Mouse (Mus musculus) CH12.LX (cell line): ENCODE measurements at regions not wholly inside any gene's neighbourhood (a gene's known extent, or its start where the extent isn't known, plus 50 kb on each side); places are given as distances from the start of the nearest gene placed in this dataset.

Experiments used
- DNase-seq: peaks from one replicate; pipeline ENCODE4 v3.0.0-alpha.2; 2013; ENCODE audit errors: extremely low read depth
- H3K27ac ChIP-seq: 2 replicates; pipeline ENCODE4 v1.5.1; 2012; ENCODE audit warnings: low read depth, mild to moderate bottlenecking, control low read depth, moderate library complexity; ENCODE audit not compliant: insufficient read depth
- H3K27me3 ChIP-seq: replicated peaks from 2 replicates; pipeline ENCODE3; 2012; ENCODE audit warnings: inconsistent platforms
- H3K36me3 ChIP-seq, 2 experiments: replicated peaks in 1 of 2; 2 replicates each; pipeline versions ENCODE3 to v1.6.1; 2012; ENCODE audit warnings: inconsistent platforms in 1 of 2, low read length in 1 of 2, mild to moderate bottlenecking in 1 of 2, mixed read lengths in 1 of 2, moderate library complexity in 1 of 2; ENCODE audit not compliant: control insufficient read depth in 1 of 2, insufficient read depth in 1 of 2
- H3K4me1 ChIP-seq, 2 experiments: 2 replicates each; pipeline ENCODE4 v1.6.1; 2012; ENCODE audit warnings: inconsistent platforms in 1 of 2, moderate library complexity in 1 of 2; ENCODE audit not compliant: insufficient read depth in 2 of 2, control insufficient read depth in 1 of 2
- H3K4me2 ChIP-seq: 2 replicates; pipeline ENCODE4 v1.6.1; 2012; ENCODE audit warnings: low read depth, mild to moderate bottlenecking, control low read depth; ENCODE audit not compliant: poor library complexity, insufficient read depth, severe bottlenecking
- H3K4me3 ChIP-seq, 3 experiments: fragments of 150-350 bp in 1 of 3; sonication (generic) in 1 of 3; replicated peaks in 1 of 3; 2 replicates each; pipeline versions ENCODE3 to v1.5.1; 2011 to 2012; ENCODE audit warnings: low read depth in 2 of 3, low read length in 2 of 3, mild to moderate bottlenecking in 2 of 3, moderate library complexity in 2 of 3, control low read depth in 1 of 3, improper control_type of control experiment in 1 of 3, inconsistent platforms in 1 of 3, mixed read lengths in 1 of 3; ENCODE audit not compliant: poor library complexity in 1 of 3
- H3K79me2 ChIP-seq: replicated peaks from 2 replicates; pipeline ENCODE4 v1.6.1; 2012; ENCODE audit warnings: mild to moderate bottlenecking, moderate library complexity; ENCODE audit not compliant: control insufficient read depth, poor library complexity, insufficient read depth, severe bottlenecking; ENCODE audit errors: extremely low read depth
- H3K9ac ChIP-seq: 2 replicates; pipeline ENCODE4 v1.6.1; 2012; ENCODE audit warnings: low read depth, mild to moderate bottlenecking, control low read depth, moderate library complexity; ENCODE audit not compliant: insufficient read depth
- H3K9me3 ChIP-seq: replicated peaks from 2 replicates; pipeline ENCODE3; 2012; ENCODE audit warnings: low read length, inconsistent platforms, mixed read lengths
- CHD1 ChIP-seq: IDR thresholded peaks from 2 replicates; pipeline ENCODE4 v1.6.1; 2012; ENCODE audit warnings: low read depth, low read length, improper control_type of control experiment, inconsistent platforms
- CHD2 ChIP-seq: IDR thresholded peaks from 2 replicates; pipeline ENCODE4 v1.6.1; 2011; ENCODE audit warnings: low read length, improper control_type of control experiment
- CTCF ChIP-seq, 2 experiments: IDR thresholded peaks in 1 of 2; conservative IDR thresholded peaks in 1 of 2; 2 replicates each; pipeline ENCODE4 v1.5.1; 2011 to 2012; ENCODE audit warnings: low read depth in 2 of 2, low read length in 2 of 2, improper control_type of control experiment in 1 of 2, inconsistent platforms in 1 of 2, mild to moderate bottlenecking in 1 of 2, moderate library complexity in 1 of 2
- HCFC1 ChIP-seq: IDR thresholded peaks from 2 replicates; pipeline ENCODE4 v1.6.1; 2012; ENCODE audit warnings: low read depth, mild to moderate bottlenecking, inconsistent platforms, low read length, improper control_type of control experiment
- IRF4 ChIP-seq: IDR thresholded peaks from 2 replicates; pipeline ENCODE4 v1.6.1; 2014; ENCODE audit warnings: low read depth, mild to moderate bottlenecking, inconsistent platforms, low read length, improper control_type of control experiment
- MAFK ChIP-seq: IDR thresholded peaks from 2 replicates; pipeline ENCODE4 v1.6.1; 2011; ENCODE audit warnings: low read length, improper control_type of control experiment; ENCODE audit not compliant: insufficient replicate concordance
- MAZ ChIP-seq: IDR thresholded peaks from 2 replicates; pipeline ENCODE4 v1.6.1; 2012; ENCODE audit warnings: low read depth, mild to moderate bottlenecking, inconsistent platforms, low read length, improper control_type of control experiment, moderate library complexity
- MXI1 ChIP-seq: IDR thresholded peaks from 2 replicates; pipeline ENCODE4 v1.6.1; 2011; ENCODE audit warnings: mild to moderate bottlenecking, low read depth, low read length, improper control_type of control experiment
- MYC ChIP-seq: IDR thresholded peaks from 2 replicates; pipeline ENCODE4 v1.6.1; 2011; ENCODE audit warnings: low read depth, mild to moderate bottlenecking, improper control_type of control experiment, low read length
- NELFE ChIP-seq: IDR thresholded peaks from 2 replicates; pipeline ENCODE4 v1.6.1; 2011; ENCODE audit warnings: low read depth, low read length, improper control_type of control experiment
- POLR2AphosphoS2 ChIP-seq: IDR thresholded peaks from 2 replicates; pipeline ENCODE4 v1.6.1; 2011; ENCODE audit warnings: low read depth, low read length, improper control_type of control experiment
- RCOR1 ChIP-seq: conservative IDR thresholded peaks from 2 replicates; pipeline ENCODE4 v1.6.1; 2012; ENCODE audit warnings: low read depth, mild to moderate bottlenecking, inconsistent platforms, low read length, improper control_type of control experiment
- SMC3 ChIP-seq: IDR thresholded peaks from 2 replicates; pipeline ENCODE4 v1.6.1; 2011; ENCODE audit warnings: low read depth, low read length, improper control_type of control experiment
- TCF12 ChIP-seq: IDR thresholded peaks from 2 replicates; pipeline ENCODE4 v1.6.1; 2014; ENCODE audit warnings: low read depth, mild to moderate bottlenecking, inconsistent platforms, low read length, improper control_type of control experiment
- USF2 ChIP-seq: conservative IDR thresholded peaks from 2 replicates; pipeline ENCODE4 v1.6.1; 2011; ENCODE audit warnings: low read depth, low read length, improper control_type of control experiment
- dilution Hi-C: fragments of 300-500 bp; cut with MboI; formaldehyde crosslinking; loops from 2 replicates; pipeline ENCODE4 v1.14.3; 2020; ENCODE audit warnings: low sequenced_read_pairs; ENCODE audit not compliant: extremely low pct_unique_long_range_greater_than_20kb, extremely low pct_ligation_motif_present
- in situ Hi-C: fragments of 300-500 bp; cut with MboI; formaldehyde crosslinking; loops from 3 replicates; pipeline ENCODE4 v1.14.3; 2019; ENCODE audit warnings: low sequenced_read_pairs, low pct_ligation_motif_present, low pct_unique_long_range_greater_than_20kb, mixed read lengths

- H3K9ac ChIP-seq: no peak overlapping the region
- dilution Hi-C loops (no loop called here), in situ Hi-C loops (no loop called here)
- H3K27me3 ChIP-seq: no peaks in the 10 kb centered on the region
- no peak for TF ChIP-seq MYC
- TF ChIP-seq MXI1: no peak
- TF ChIP-seq MAZ: no peak
- TF ChIP-seq CHD2: no peak
- TF ChIP-seq RCOR1: no peak
- TF ChIP-seq CTCF (conservative IDR thresholded peaks at IDR 0.05 in 1 of 2, IDR thresholded peaks at IDR 0.05 in 1 of 2; ENCODE audit: low read depth in 2 of 2, low read length in 2 of 2): no peak
- H3K4me2 ChIP-seq: no peak overlapping the region
- no peak overlapping the region for H3K4me3 ChIP-seq
- no peak for DNase-seq
- H3K9me3 ChIP-seq: peaks cover 23% of the 10 kb centered on the region
- H3K4me1 ChIP-seq: no peaks in the 10 kb centered on the region
- H3K27ac ChIP-seq: no peak overlapping the region
- no peaks in the 10 kb centered on the region for H3K36me3 ChIP-seq
- no peaks in the 10 kb centered on the region for H3K79me2 ChIP-seq
Measured at GRCm38 (mm10) chr17:60832531-60832930, 1819.4 kb upstream of the Nudt12 start.

- TF ChIP-seq POLR2AphosphoS2 (no peak), IRF4 (no peak), NELFE (no peak), CHD1 (no peak), SMC3 (no peak), CHD2 (no peak), MAFK (no peak), TCF12 (no peak), MYC (no peak)
- no peaks in the 10 kb centered on the region for H3K4me1 ChIP-seq
- no peak overlapping the region for H3K9ac ChIP-seq
- no peak overlapping the region for H3K4me3 ChIP-seq
- no peaks in the 10 kb centered on the region for H3K36me3 ChIP-seq
- in situ Hi-C loops (no loop called here), dilution Hi-C loops (no loop called here)
- H3K27me3 ChIP-seq: no peaks in the 10 kb centered on the region
- H3K4me2 ChIP-seq: no peak overlapping the region
- H3K27ac ChIP-seq: no peak overlapping the region
- DNase-seq: no peak
- H3K79me2 ChIP-seq: no peaks in the 10 kb centered on the region
- H3K9me3 ChIP-seq: peaks cover 23% of the 10 kb centered on the region
Measured at GRCm38 (mm10) chr17:60830498-60830897, 1817.3 kb upstream of the Nudt12 start.

GRCm38 (mm10) chr17:60804715-60805449, 1791.7 kb upstream of the Nudt12 start:
- TF ChIP-seq HCFC1 (no peak), RCOR1 (no peak), MXI1 (no peak), USF2 (no peak)
- H3K79me2 ChIP-seq: no peaks in the 10 kb centered on the region
- in situ Hi-C loops: no loop called here
- no peak overlapping the region for H3K4me3 ChIP-seq
- no peaks in the 10 kb centered on the region for H3K36me3 ChIP-seq
- no peak overlapping the region for H3K4me2 ChIP-seq
- DNase-seq: no peak
- H3K9me3 ChIP-seq: peaks cover 15% of the 10 kb centered on the region
- no peaks in the 10 kb centered on the region for H3K4me1 ChIP-seq
- H3K9ac ChIP-seq: no peak overlapping the region
- no peak overlapping the region for H3K27ac ChIP-seq
- dilution Hi-C loops: no loop called here
- H3K27me3 ChIP-seq: no peaks in the 10 kb centered on the region
